Mouse (Mus musculus): ENCODE measurements around the gene Cfd. TPM values are rescaled to one million over a fixed set of nuclear protein-coding genes. Genes with fewer than 3 reads are reported as not detected.

Cfd gene
- total and polyA plus RNA-seq, 3 experiments = 22.9 to 490 (median 98.7) TPM

GRCm38 (mm10) chr10:79934272-79934721 lies 43.6 kb downstream of the Cfd start:
- Histone ChIP-seq H3K27ac (peak overlapping the region; percentile 53; the same call in 1 of the 2 replicates), H3K27me3 (ENCODE audit: control insufficient read depth, insufficient read depth, low read length) (no peaks in the 10 kb centered on the region), H3K36me3 (ENCODE audit: control insufficient read depth, insufficient read depth, low read length) (no peaks in the 10 kb centered on the region), H3K4me3 (no peak overlapping the region), H3K79me2 (replicated peaks; ENCODE audit: control insufficient read depth, insufficient read depth, low read length) (no peaks in the 10 kb centered on the region), H3K4me1 (ENCODE audit: control insufficient read depth, insufficient read depth, low read length) (peaks cover 31% of the 10 kb centered on the region), H3K9ac (ENCODE audit: low read depth, low read length) (no peak overlapping the region)
- 13% methylated on average over 13 of the region's 13 CpGs for WGBS
- peak; percentile 89 to 92 for DNase-seq
- TF ChIP-seq CTCF (IDR thresholded peaks at IDR 0.05) (no peak), EP300 (IDR thresholded peaks at IDR 0.05; ENCODE audit: insufficient read depth, low read depth, low read length) (peak; percentile 99), POLR2A (IDR thresholded peaks at IDR 0.05; ENCODE audit: insufficient read depth, low read depth, low read length) (no peak)
- intact Hi-C loops (cut with DNase I) = no loop called here

GRCm38 (mm10) chr10:79934794-79935569 lies 44.3 kb downstream of the Cfd start:
- 83% methylated on average over 16 of the region's 16 CpGs for WGBS
- TF ChIP-seq CTCF (IDR thresholded peaks at IDR 0.05) = no peak
- TF ChIP-seq POLR2A (IDR thresholded peaks at IDR 0.05; ENCODE audit: insufficient read depth, low read depth, low read length) = no peak
- TF ChIP-seq EP300 (IDR thresholded peaks at IDR 0.05; ENCODE audit: insufficient read depth, low read depth, low read length) = no peak
- DNase-seq = no peak
- intact Hi-C loops (cut with DNase I) = no loop called here
- Histone ChIP-seq H3K27me3 (ENCODE audit: control insufficient read depth, insufficient read depth, low read length) (no peaks in the 10 kb centered on the region), H3K4me1 (ENCODE audit: control insufficient read depth, insufficient read depth, low read length) (peaks cover 31% of the 10 kb centered on the region), H3K79me2 (replicated peaks; ENCODE audit: control insufficient read depth, insufficient read depth, low read length) (no peaks in the 10 kb centered on the region), H3K27ac (no peak overlapping the region), H3K4me3 (no peak overlapping the region), H3K36me3 (ENCODE audit: control insufficient read depth, insufficient read depth, low read length) (no peaks in the 10 kb centered on the region), H3K9ac (ENCODE audit: low read depth, low read length) (no peak overlapping the region)

- no peak for TF ChIP-seq POLR2A (IDR thresholded peaks at IDR 0.05; ENCODE audit: insufficient read depth, low read depth, low read length)
- no peak for TF ChIP-seq EP300 (IDR thresholded peaks at IDR 0.05; ENCODE audit: insufficient read depth, low read depth, low read length)
- TF ChIP-seq CTCF (IDR thresholded peaks at IDR 0.05) = no peak
- Histone ChIP-seq H3K36me3 (ENCODE audit: control insufficient read depth, insufficient read depth, low read length) (no peaks in the 10 kb centered on the region), H3K27ac (peak overlapping the region; percentile 43), H3K79me2 (replicated peaks; ENCODE audit: control insufficient read depth, insufficient read depth, low read length) (no peaks in the 10 kb centered on the region), H3K4me1 (ENCODE audit: control insufficient read depth, insufficient read depth, low read length) (peaks cover 31% of the 10 kb centered on the region), H3K4me3 (peak overlapping the region; percentile 23; the same call in 1 of the 2 replicates), H3K27me3 (ENCODE audit: control insufficient read depth, insufficient read depth, low read length) (no peaks in the 10 kb centered on the region), H3K9ac (ENCODE audit: low read depth, low read length) (no peak overlapping the region)
- intact Hi-C loops (cut with DNase I) = no loop called here
- no peak for DNase-seq
- 24% methylated on average over 10 of the region's 10 CpGs for WGBS
Observed at GRCm38 (mm10) chr10:79936284-79936910, 45.7 kb downstream of the Cfd start.

- H3K36me3 ChIP-seq (ENCODE audit: control insufficient read depth, insufficient read depth, low read length) = no peaks in the 10 kb centered on the region
Observed at GRCm38 (mm10) chr10:79936911-79937441, 46.3 kb downstream of the Cfd start.

GRCm38 (mm10) chr10:79937775-79938526 lies 47.3 kb downstream of the Cfd start:
- WGBS = 85% methylated on average over 11 of the region's 11 CpGs
- TF ChIP-seq EP300 (IDR thresholded peaks at IDR 0.05; ENCODE audit: insufficient read depth, low read depth, low read length) = no peak
- TF ChIP-seq CTCF (IDR thresholded peaks at IDR 0.05) = no peak
- TF ChIP-seq POLR2A (IDR thresholded peaks at IDR 0.05; ENCODE audit: insufficient read depth, low read depth, low read length) = no peak
- H3K4me3 ChIP-seq = no peak overlapping the region
- no peaks in the 10 kb centered on the region for H3K27me3 ChIP-seq (ENCODE audit: control insufficient read depth, insufficient read depth, low read length)
- no peak overlapping the region for H3K27ac ChIP-seq
- no peak for DNase-seq
- H3K79me2 ChIP-seq (replicated peaks; ENCODE audit: control insufficient read depth, insufficient read depth, low read length) = no peaks in the 10 kb centered on the region
- intact Hi-C loops (cut with DNase I) = no loop called here
- H3K36me3 ChIP-seq (ENCODE audit: control insufficient read depth, insufficient read depth, low read length) = no peaks in the 10 kb centered on the region
- H3K9ac ChIP-seq (ENCODE audit: low read depth, low read length) = no peak overlapping the region
- H3K4me1 ChIP-seq (ENCODE audit: control insufficient read depth, insufficient read depth, low read length) = peaks cover 24% of the 10 kb centered on the region

More at GRCm38 (mm10) chr10:79936911-79937441, 46.3 kb downstream of the Cfd start:
- DNase-seq = peak; percentile 82 to 90
- Histone ChIP-seq H3K4me3 (peak overlapping the region; percentile 23; the same call in 1 of the 2 replicates), H3K9ac (ENCODE audit: low read depth, low read length) (no peak overlapping the region), H3K4me1 (ENCODE audit: control insufficient read depth, insufficient read depth, low read length) (peaks cover 31% of the 10 kb centered on the region), H3K27ac (peak overlapping the region; percentile 43), H3K79me2 (replicated peaks; ENCODE audit: control insufficient read depth, insufficient read depth, low read length) (no peaks in the 10 kb centered on the region), H3K27me3 (ENCODE audit: control insufficient read depth, insufficient read depth, low read length) (no peaks in the 10 kb centered on the region)
- 0 out of 2 replicates have a peak, but pooled peaks have one; percentile 10 for TF ChIP-seq EP300 (IDR thresholded peaks at IDR 0.05; ENCODE audit: insufficient read depth, low read depth, low read length)
- TF ChIP-seq POLR2A (IDR thresholded peaks at IDR 0.05; ENCODE audit: insufficient read depth, low read depth, low read length) = no peak
- intact Hi-C loops (cut with DNase I) = no loop called here
- WGBS = 9% methylated on average over 27 of the region's 27 CpGs

Data from heart, adult 2 months (tissue).